Mouse (Mus musculus) forebrain, embryonic 14.5 days (tissue): ENCODE measurements at regions not wholly inside any gene's neighbourhood (a gene's known extent, or its start where the extent isn't known, plus 50 kb on each side); places are given as distances from the start of the nearest gene placed in this dataset.
A peak's percentile ranks its signal among the peaks of the same experiment; 100 is the strongest.
"Not testable (repeated sequence)": the region's sequence is repeated elsewhere in the genome, so short reads cannot be mapped to it uniquely, and the experiment has no call there.

Experiments
- ATAC-seq: fragments of 200-750 bp; cut with Nextera tagmentation; 2 replicates; pipeline ENCODE4 v1.8.0; 2017; ENCODE audit warnings: mild to moderate bottlenecking, moderate library complexity
- DNase-seq: peaks from one replicate; pipeline ENCODE4 v3.0.0-alpha.2; 2015; ENCODE audit warnings: low spot score
- H3K27ac ChIP-seq: fragments of 300-500 bp; sonication (generic); 2 replicates; pipeline ENCODE4 v1.5.1; 2014; ENCODE audit warnings: low read depth, mild to moderate bottlenecking, control low read depth, low read length, moderate library complexity
- H3K27me3 ChIP-seq: fragments of 300-500 bp; sonication (generic); replicated peaks from 2 replicates; pipeline ENCODE4 v1.6.1; 2014; ENCODE audit warnings: low read length, control low read depth, mixed read lengths; ENCODE audit not compliant: control insufficient read depth, insufficient read depth
- H3K36me3 ChIP-seq: fragments of 300-500 bp; sonication (generic); 2 replicates; pipeline ENCODE4 v1.6.1; 2014; ENCODE audit warnings: low read length, control low read depth; ENCODE audit not compliant: control insufficient read depth, insufficient read depth
- H3K4me1 ChIP-seq: fragments of 300-500 bp; sonication (generic); 2 replicates; pipeline ENCODE4 v1.6.1; 2014; ENCODE audit warnings: antibody characterized with exemption, low read length, control low read depth; ENCODE audit not compliant: control insufficient read depth, insufficient read depth
- H3K4me2 ChIP-seq: fragments of 300-500 bp; sonication (generic); 2 replicates; pipeline ENCODE4 v1.6.1; 2014; ENCODE audit warnings: mild to moderate bottlenecking, control low read depth, low read length
- H3K4me3 ChIP-seq: fragments of 300-500 bp; sonication (generic); 2 replicates; pipeline ENCODE4 v1.5.1; 2014; ENCODE audit warnings: low read depth, low read length, control low read depth
- H3K9ac ChIP-seq: fragments of 300-500 bp; sonication (generic); 2 replicates; pipeline ENCODE4 v1.6.1; 2014; ENCODE audit warnings: mild to moderate bottlenecking, low read length, control low read depth, moderate library complexity
- H3K9me3 ChIP-seq: fragments of 300-500 bp; sonication (generic); replicated peaks from 2 replicates; pipeline ENCODE4 v1.6.1; 2016; ENCODE audit warnings: low read length, control low read depth, mixed read lengths; ENCODE audit not compliant: control insufficient read depth
- WGBS: fragments of 180-500 bp; shearing (Covaris S2); extraction: QIAGEN DNeasy Blood & Tissue Kit; methylation state at CpG from one replicate; pipeline ENCODE4 v1.1.7; 2014; 5-methylcytosine and 5-hydroxymethylcytosine counted together

DNA sequence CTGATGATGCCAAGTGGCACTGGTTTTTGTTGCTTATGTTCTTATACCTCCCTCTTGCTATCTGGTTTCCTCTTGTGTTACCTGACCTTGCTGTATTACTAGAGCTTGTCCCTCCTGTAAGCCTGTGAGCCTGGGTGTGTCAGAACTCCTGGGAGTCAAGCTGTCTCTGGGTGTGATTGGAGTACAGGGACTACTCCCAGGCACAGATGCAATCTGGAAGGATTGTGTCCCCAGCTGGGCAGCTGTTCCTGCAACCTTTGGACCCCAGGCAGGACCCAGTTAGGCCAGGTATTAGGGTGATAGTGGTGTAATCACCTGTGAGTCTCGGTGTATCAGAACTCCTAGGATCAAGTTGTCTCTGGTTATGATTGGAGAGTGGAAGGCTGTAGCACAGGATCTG lies 97.4 kb upstream of the Dock11 start:
- no peaks in the 10 kb centered on the region for H3K36me3 ChIP-seq
- no peaks in the 10 kb centered on the region for H3K9me3 ChIP-seq
- H3K27me3 ChIP-seq, result no peaks in the 10 kb centered on the region
- H3K4me3 ChIP-seq, result no peak overlapping the region
- DNase-seq (no peak), ATAC-seq (no peak)
- H3K4me1 ChIP-seq, result no peaks in the 10 kb centered on the region
- no peak overlapping the region for H3K27ac ChIP-seq
- no peak overlapping the region for H3K4me2 ChIP-seq
- 79% methylated on average over 1 of the region's 1 CpGs for WGBS
- H3K9ac ChIP-seq, result no peak overlapping the region

DNA sequence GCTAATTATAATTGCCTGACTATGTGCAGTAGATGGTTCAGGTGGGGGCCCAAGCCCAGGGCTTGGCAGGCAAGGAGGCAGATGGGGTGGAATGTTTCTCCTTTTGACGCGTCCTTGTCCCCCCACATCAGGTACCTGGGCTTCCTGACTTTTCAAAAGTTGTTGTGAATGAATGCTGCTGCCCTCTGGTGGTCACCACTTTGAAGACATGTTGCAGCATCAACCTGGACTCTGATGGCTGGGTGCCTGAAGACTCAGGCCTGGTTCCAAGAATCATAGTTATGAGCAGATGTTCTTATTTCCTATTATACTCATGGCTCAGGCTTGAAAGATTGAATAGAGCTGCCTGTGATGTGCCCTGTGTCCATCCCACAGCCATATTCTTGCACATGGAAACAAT lies 75.4 kb upstream of the Dock11 start:
- H3K27ac ChIP-seq, result no peak overlapping the region
- DNase-seq (peak; percentile 0), ATAC-seq (no peak)
- no peak overlapping the region for H3K4me3 ChIP-seq
- H3K4me2 ChIP-seq, result no peak overlapping the region
- no peak overlapping the region for H3K9ac ChIP-seq
- H3K4me1 ChIP-seq, result no peaks in the 10 kb centered on the region
- 54% methylated on average over 2 of the region's 2 CpGs for WGBS
- H3K36me3 ChIP-seq, result no peaks in the 10 kb centered on the region
- H3K9me3 ChIP-seq, result no peaks in the 10 kb centered on the region
- H3K27me3 ChIP-seq, result no peaks in the 10 kb centered on the region

DNA sequence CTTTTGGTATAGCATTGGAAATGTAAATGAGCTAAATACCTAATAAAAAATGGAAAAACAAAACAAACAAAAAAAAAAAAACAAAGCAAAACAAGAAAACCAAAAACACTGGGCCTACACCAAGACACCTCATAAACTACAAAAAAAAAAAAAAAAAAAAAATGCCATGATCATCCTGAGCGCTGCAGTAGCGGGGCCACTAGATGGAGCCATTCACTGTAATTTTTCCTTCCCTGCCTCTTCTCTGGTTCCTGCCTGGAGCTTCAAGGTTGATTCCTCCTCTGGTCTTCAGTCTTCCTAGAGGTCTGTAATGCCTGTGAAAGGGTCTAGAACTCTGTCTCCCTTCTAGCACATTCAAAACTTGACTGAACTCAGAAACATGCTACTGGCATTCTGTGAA lies 54.2 kb upstream of the Dock11 start:
- not testable (repeated sequence) for H3K27ac ChIP-seq, H3K4me1 ChIP-seq, ATAC-seq, H3K9ac ChIP-seq, H3K9me3 ChIP-seq, H3K36me3 ChIP-seq, H3K27me3 ChIP-seq, H3K4me3 ChIP-seq, H3K4me2 ChIP-seq
- 5% methylated on average over 2 of the region's 2 CpGs for WGBS
- peak; percentile 33 for DNase-seq

DNA sequence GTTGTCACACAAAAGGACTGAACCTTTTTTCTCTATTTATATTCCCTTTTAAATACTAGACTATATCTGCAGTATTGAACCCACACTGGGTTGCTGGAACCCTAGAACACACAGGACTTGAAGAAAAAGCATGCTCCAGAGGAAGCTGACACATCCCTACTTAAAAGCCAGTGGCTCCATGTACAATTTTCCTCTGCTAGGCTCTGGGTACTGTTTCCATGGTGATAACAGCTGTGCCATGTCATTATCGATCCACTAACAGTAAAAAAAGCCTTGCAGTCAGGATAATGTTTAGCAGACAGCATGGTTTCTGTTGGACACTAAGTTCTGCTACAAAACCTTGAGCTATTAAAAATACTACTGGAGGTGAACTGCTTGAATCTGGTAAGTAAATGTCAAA lies 50.6 kb upstream of the Dock11 start:
- Histone ChIP-seq H3K9me3 (no peaks in the 10 kb centered on the region), H3K27ac (no peak overlapping the region), H3K36me3 (no peaks in the 10 kb centered on the region), H3K27me3 (no peaks in the 10 kb centered on the region), H3K4me3 (no peak overlapping the region), H3K9ac (no peak overlapping the region), H3K4me1 (no peaks in the 10 kb centered on the region), H3K4me2 (no peak overlapping the region)
- peak; percentile 15 for DNase-seq
- ATAC-seq, result no peak
- WGBS, result 63% methylated on average over 1 of the region's 1 CpGs
